Mouse (Mus musculus): ENCODE measurements around the gene Slc41a2. TPM values are rescaled to one million over a fixed set of nuclear protein-coding genes. Genes with fewer than 3 reads are reported as not detected.

Slc41a2 gene
- polyA plus RNA-seq, 1 experiment from 2014 or later: 0.36 TPM

DNA sequence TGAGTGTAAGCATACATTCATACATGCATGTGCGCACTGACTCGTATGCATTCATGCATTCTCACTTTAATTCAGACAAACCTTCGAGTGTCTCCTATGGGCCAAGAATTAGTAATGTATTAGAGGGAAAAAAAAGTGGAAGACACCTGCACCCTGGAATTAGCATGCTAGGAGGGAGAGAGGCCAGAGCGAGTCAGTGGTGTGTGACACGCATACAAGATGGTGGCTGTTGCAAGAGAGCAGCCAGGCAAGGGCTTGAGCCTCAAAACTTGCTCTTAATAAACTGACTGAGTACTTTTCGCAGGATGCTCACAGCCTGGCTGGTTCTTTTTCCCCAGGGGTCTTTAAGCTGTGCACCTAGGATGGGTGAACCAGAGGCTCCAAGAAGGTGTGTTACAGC lies 152.6 kb downstream of the Slc41a2 start:
- WGBS: 89% methylated on average over 6 of the region's 6 CpGs
- no peak overlapping the region for H3K4me3 ChIP-seq
- DNase-seq (ENCODE audit: low spot score): no peak
- no peaks in the 10 kb centered on the region for H3K9me3 ChIP-seq (replicated peaks)
- H3K27me3 ChIP-seq (ENCODE audit: low read depth, poor library complexity, severe bottlenecking): no peaks in the 10 kb centered on the region
- H3K4me1 ChIP-seq: peaks cover 15% of the 10 kb centered on the region
- H3K36me3 ChIP-seq: no peaks in the 10 kb centered on the region
- no peak overlapping the region for H3K27ac ChIP-seq (replicated peaks)

DNA sequence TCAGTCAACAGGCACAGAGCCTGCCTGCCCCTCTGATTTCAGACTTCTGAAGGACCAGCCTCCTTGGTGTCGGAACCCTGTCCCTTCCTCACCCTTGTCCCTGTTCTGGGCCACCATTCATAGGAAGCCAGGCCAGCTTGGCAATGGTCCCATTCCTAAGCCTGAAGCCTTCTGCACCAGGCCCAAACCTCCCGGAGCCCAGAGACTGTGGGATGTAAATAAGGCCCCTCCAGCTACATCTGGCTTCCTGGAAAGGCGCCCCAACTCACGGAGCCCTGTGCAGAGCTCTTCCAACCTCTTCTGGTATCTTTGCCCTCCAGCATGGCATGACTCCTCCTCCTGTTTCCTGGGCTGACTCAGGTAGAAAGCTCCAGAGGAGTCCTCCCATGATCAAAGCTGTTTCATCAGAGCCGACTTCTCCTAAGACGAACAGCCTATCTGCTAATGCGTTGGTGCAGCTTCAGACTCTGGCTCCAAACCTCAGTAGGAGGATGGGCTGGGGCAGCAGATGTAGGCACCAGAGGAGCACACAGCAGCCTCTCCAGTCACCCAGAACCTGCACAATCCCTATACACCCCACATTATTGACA lies 153.1 kb downstream of the Slc41a2 start:
- DNase-seq (ENCODE audit: low spot score): no peak
- H3K9me3 ChIP-seq (replicated peaks): no peaks in the 10 kb centered on the region
- WGBS: 83% methylated on average over 7 of the region's 7 CpGs

DNA sequence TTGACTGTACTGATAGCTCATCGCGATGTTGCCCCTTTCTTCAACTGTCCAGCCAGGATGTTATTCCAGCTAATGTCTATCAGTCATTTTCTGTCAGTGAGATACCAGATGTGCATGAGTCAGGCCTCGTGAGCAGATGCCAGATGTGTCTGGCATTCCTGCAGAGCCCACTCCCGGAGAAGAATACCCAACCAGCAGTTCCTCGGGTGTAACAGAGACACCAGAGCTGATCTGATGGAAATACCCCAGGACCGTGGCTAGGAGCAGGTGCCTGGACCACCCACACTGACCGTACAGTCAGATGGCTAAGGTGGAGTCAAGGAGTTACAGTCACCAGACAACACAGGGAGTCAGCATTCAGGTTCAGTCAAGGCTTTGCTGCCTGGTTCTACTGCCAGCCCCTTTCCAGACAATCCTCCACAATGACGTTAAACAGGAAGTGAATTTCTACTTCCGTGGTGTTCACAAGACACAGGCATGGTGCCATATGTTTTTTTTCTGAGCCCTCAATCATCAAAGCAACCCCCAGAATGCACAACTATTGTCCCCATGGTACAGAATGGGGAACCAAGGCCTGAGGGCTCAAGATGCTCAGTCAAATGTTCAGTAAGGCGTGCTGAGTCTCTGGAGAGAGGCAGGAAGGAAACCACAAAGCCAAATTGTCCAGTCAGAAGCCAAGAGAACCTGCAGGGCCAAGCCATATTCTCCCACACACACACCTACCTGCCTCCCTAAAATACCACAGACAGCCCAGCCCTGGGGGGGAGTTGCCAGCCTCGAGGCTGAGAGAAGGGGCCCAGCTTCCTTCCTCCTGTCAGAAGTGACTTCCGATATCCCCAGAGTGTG lies 153.8 kb downstream of the Slc41a2 start:
- WGBS: 81% methylated on average over 12 of the region's 12 CpGs
- no peaks in the 10 kb centered on the region for H3K27me3 ChIP-seq (ENCODE audit: low read depth, poor library complexity, severe bottlenecking)
- no peak for DNase-seq (ENCODE audit: low spot score)
- no peaks in the 10 kb centered on the region for H3K36me3 ChIP-seq
- no peaks in the 10 kb centered on the region; the same call in 1 of the 2 replicates for H3K9me3 ChIP-seq (replicated peaks)
- H3K4me1 ChIP-seq: peaks cover 15% of the 10 kb centered on the region
- no peak overlapping the region for H3K27ac ChIP-seq (replicated peaks)
- no peak overlapping the region for H3K4me3 ChIP-seq

More for the DNA sequence above, 153.1 kb downstream of the Slc41a2 start:
- H3K4me1 ChIP-seq: peaks cover 15% of the 10 kb centered on the region
- no peak overlapping the region for H3K4me3 ChIP-seq
- no peaks in the 10 kb centered on the region for H3K36me3 ChIP-seq
- no peak overlapping the region for H3K27ac ChIP-seq (replicated peaks)
- no peaks in the 10 kb centered on the region for H3K27me3 ChIP-seq (ENCODE audit: low read depth, poor library complexity, severe bottlenecking)

DNA sequence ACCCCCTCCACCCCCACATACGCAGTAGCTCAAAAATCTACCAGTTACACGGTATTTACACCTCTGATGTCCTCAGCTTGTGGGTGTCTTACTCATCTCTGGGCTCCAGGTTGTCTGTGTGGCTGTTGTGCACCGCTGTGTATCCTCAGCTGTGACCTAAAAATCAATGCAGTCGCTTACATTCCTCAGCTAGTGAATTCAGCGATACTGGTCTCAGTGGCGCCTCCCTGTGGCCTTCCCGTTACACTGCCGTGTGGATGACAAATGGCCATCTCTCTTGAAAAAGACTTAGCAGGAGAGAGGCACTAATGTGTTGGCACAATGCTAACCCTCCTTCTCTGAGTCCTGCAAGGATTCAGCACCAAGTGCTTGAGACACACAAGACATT lies 155.1 kb downstream of the Slc41a2 start:
- Histone ChIP-seq H3K9me3 (replicated peaks) (no peaks in the 10 kb centered on the region; the same call in 1 of the 2 replicates), H3K4me1 (peaks cover 15% of the 10 kb centered on the region), H3K36me3 (no peaks in the 10 kb centered on the region), H3K4me3 (no peak overlapping the region), H3K27me3 (ENCODE audit: low read depth, poor library complexity, severe bottlenecking) (no peaks in the 10 kb centered on the region), H3K27ac (replicated peaks) (no peak overlapping the region)
- 34% methylated on average over 8 of the region's 8 CpGs for WGBS
- DNase-seq (ENCODE audit: low spot score): peak; percentile 67

DNA sequence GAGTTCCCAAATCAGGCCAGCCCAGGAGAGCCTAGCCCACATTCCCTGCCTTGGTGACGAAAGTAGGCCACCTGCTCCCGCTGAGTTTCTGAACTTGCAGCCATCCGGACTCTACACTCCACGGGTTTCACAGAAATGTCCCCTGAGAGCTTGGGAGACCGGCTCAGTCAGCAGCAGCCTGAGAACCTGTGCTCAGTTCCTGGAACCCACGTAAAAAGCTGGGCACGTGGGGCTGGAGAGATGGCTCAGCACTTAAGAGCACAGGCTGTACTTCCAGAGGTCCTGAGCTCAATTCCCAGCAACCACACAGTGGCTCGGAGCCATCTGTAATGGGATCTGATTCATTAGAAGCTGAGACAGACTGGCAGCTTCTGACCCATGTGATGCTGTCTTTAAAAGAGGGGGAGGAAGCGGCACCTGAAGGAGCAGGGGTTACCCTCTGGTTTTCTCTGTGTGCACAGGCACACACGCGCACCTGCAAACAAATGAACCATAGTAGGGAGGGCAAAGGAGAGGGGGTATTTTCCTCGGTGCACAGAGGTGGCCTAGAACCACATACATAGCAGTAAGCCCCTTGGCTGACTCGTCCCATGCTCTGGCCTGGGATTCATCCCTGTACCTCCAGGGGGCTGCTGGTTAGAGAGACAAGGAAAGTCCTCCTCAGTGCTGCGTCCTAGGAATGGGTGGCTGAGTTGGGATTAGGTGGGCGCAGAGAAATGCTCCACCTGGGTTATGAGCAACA lies 155.7 kb downstream of the Slc41a2 start:
- H3K4me3 ChIP-seq: no peak overlapping the region
- WGBS: 77% methylated on average over 15 of the region's 15 CpGs
- no peak for DNase-seq (ENCODE audit: low spot score)

More for the DNA sequence above, 155.7 kb downstream of the Slc41a2 start:
- H3K36me3 ChIP-seq: no peaks in the 10 kb centered on the region
- no peaks in the 10 kb centered on the region; the same call in 1 of the 2 replicates for H3K9me3 ChIP-seq (replicated peaks)
- no peaks in the 10 kb centered on the region for H3K27me3 ChIP-seq (ENCODE audit: low read depth, poor library complexity, severe bottlenecking)
- H3K4me1 ChIP-seq: peaks cover 14% of the 10 kb centered on the region
- H3K27ac ChIP-seq (replicated peaks): no peak overlapping the region

Other genes with a start within 250 kb of the Slc41a2 start
- 1.1 and 1.2 TPM in 2 replicates for gene D10Wsu102e, start 22.3 kb upstream of the Slc41a2 start, polyA plus RNA-seq (2016; fragmentation: Nextera tagmentation; extraction: Ambion mirVana)
- 2.0 and 5.0 TPM in 2 replicates for gene Aldh1l2, start 196.3 kb upstream of the Slc41a2 start, polyA plus RNA-seq (2016; fragmentation: Nextera tagmentation; extraction: Ambion mirVana)
- 38.5 and 40.6 TPM in 2 replicates for gene Washc4, start 205.9 kb upstream of the Slc41a2 start, polyA plus RNA-seq (2016; fragmentation: Nextera tagmentation; extraction: Ambion mirVana)

Measured in midbrain, embryonic 10.5 days (tissue).